Mouse (Mus musculus) adrenal gland, postnatal 10 days (tissue): ENCODE measurements around the gene Creb1. TPM values are rescaled to one million over a fixed set of nuclear protein-coding genes. Genes with fewer than 3 reads are reported as not detected.

ENCODE experiments used
- DNase-seq: peaks from one replicate; pipeline ENCODE4 v3.0.0; 2021; ENCODE audit warnings: mixed read lengths
- long read RNA-seq, 2 experiments: library from polyadenylated mRNA; stranded (forward); transcript quantifications; one replicate each; pipeline ENCODE4 v2.0.0; 2021
- total RNA-seq, 2 experiments: library from RNA; stranded (reverse); gene quantifications; 2 replicates each; pipeline ENCODE4 v1.2.3; 2021

The Creb1 gene
- 10 to 100 TPM; 35.2 to 43.6 TPM for total RNA-seq
- long read RNA-seq, experiment 1, partial matches to known transcripts: 1 of 15 reads
- long read RNA-seq, experiment 1, other reads (novel, unspliced or antisense): 13 of 15 reads
- long read RNA-seq, experiment 2, partial matches to known transcripts: 0 of 16 reads
- long read RNA-seq, experiment 2, other reads (novel, unspliced or antisense): 14 of 16 reads

- peak; percentile 99 for DNase-seq
These were observed at the start of gene Creb1 for GRCm38 (mm10) chr1:64532589-64533470. Gene Creb1 (plus strand): TSS chr1:64532645.

GRCm38 (mm10) chr1:64488521-64489029 lies 43.9 kb upstream of the Creb1 start:
- DNase-seq: no peak

GRCm38 (mm10) chr1:64496803-64497202 lies 35.6 kb upstream of the Creb1 start:
- DNase-seq: no peak

- DNase-seq: no peak
These were observed 30.9 kb upstream of the Creb1 start for GRCm38 (mm10) chr1:64501382-64502140.

- DNase-seq: no peak
These were observed 23.9 kb upstream of the Creb1 start for GRCm38 (mm10) chr1:64508479-64509096.

- DNase-seq: no peak
These were observed 22.8 kb upstream of the Creb1 start for GRCm38 (mm10) chr1:64509678-64510077.

- no peak for DNase-seq
These were observed 18.3 kb upstream of the Creb1 start for GRCm38 (mm10) chr1:64514184-64514583.

- DNase-seq: no peak
These were observed 15.9 kb upstream of the Creb1 start for GRCm38 (mm10) chr1:64516593-64516992.

GRCm38 (mm10) chr1:64518480-64518879 lies 14.0 kb upstream of the Creb1 start:
- DNase-seq: no peak

- no peak for DNase-seq
These were observed 13.1 kb upstream of the Creb1 start for GRCm38 (mm10) chr1:64519345-64519744.

- DNase-seq: no peak
These were observed 12.5 kb upstream of the Creb1 start for GRCm38 (mm10) chr1:64519901-64520300.

GRCm38 (mm10) chr1:64521734-64522133 lies 10.7 kb upstream of the Creb1 start:
- no peak for DNase-seq

- no peak for DNase-seq
These were observed 9.8 kb upstream of the Creb1 start for GRCm38 (mm10) chr1:64522637-64523036.

- no peak for DNase-seq
These were observed 9.3 kb upstream of the Creb1 start for GRCm38 (mm10) chr1:64523117-64523516.

- DNase-seq: no peak
These were observed 7.8 kb upstream of the Creb1 start for GRCm38 (mm10) chr1:64524661-64525060.

- DNase-seq: no peak
These were observed 4.8 kb upstream of the Creb1 start for GRCm38 (mm10) chr1:64527626-64528025.

GRCm38 (mm10) chr1:64529781-64530315 lies 2.6 kb upstream of the Creb1 start:
- no peak for DNase-seq

GRCm38 (mm10) chr1:64531548-64531947 lies 897 bp upstream of the Creb1 start:
- no peak for DNase-seq

GRCm38 (mm10) chr1:64532067-64532523 lies 350 bp upstream of the Creb1 start:
- DNase-seq: no peak

GRCm38 (mm10) chr1:64533471-64534443 lies 1.3 kb downstream of the Creb1 start:
- DNase-seq: peak; percentile 69
